Mouse (Mus musculus) heart, embryonic 15.5 days (tissue): ENCODE results near the gene Tmem263. TPM values are rescaled to one million over a fixed set of nuclear protein-coding genes. Genes with fewer than 3 reads are reported as not detected.

Experiments
- ATAC-seq: fragments of 200-750 bp; cut with Nextera tagmentation; replicated peaks from 2 replicates; pipeline ENCODE4 v1.8.0; 2017; ENCODE audit warnings: low read depth, moderate TSS enrichment; ENCODE audit not compliant: insufficient number of reproducible peaks, insufficient read depth, low FRiP score
- H3K27ac ChIP-seq: fragments of 300-500 bp; sonication (generic); 2 replicates; pipeline ENCODE4 v1.5.1; 2015; ENCODE audit warnings: mild to moderate bottlenecking, inconsistent platforms
- H3K27me3 ChIP-seq: fragments of 300-500 bp; sonication (generic); 2 replicates; pipeline ENCODE4 v1.6.1; 2015; ENCODE audit warnings: inconsistent platforms
- H3K36me3 ChIP-seq: fragments of 300-500 bp; sonication (generic); 2 replicates; pipeline ENCODE4 v1.6.1; 2015; ENCODE audit warnings: mild to moderate bottlenecking, inconsistent platforms
- H3K4me1 ChIP-seq: fragments of 300-500 bp; sonication (generic); replicated peaks from 2 replicates; pipeline ENCODE4 v1.6.1; 2015; ENCODE audit warnings: inconsistent platforms
- H3K4me2 ChIP-seq: fragments of 300-500 bp; sonication (generic); 2 replicates; pipeline ENCODE4 v1.6.1; 2015; ENCODE audit warnings: inconsistent platforms, mild to moderate bottlenecking, moderate library complexity
- H3K4me3 ChIP-seq: fragments of 300-500 bp; sonication (generic); 2 replicates; pipeline ENCODE4 v1.5.1; 2015; ENCODE audit warnings: mild to moderate bottlenecking, inconsistent platforms
- H3K9ac ChIP-seq: fragments of 300-500 bp; sonication (generic); 2 replicates; pipeline ENCODE4 v1.6.1; 2015; ENCODE audit warnings: mild to moderate bottlenecking, inconsistent platforms
- H3K9me3 ChIP-seq: fragments of 300-500 bp; sonication (generic); replicated peaks from 2 replicates; pipeline ENCODE4 v1.6.1; 2016; ENCODE audit warnings: inconsistent platforms
- WGBS: fragments of 180-500 bp; shearing (Covaris S2); methylation state at CpG from one replicate; pipeline ENCODE4 v1.1.7; 2015; ENCODE audit warnings: mixed read lengths; 5-methylcytosine and 5-hydroxymethylcytosine counted together
- polyA plus RNA-seq: library from polyadenylated mRNA; unstranded; fragments of >200 nt; fragmentation: Nextera tagmentation; extraction: Ambion mirVana; gene quantifications from 2 replicates; pipeline ENCODE4 v1.2.1, GENCODE M21; 2015

Tmem263 gene
- polyA plus RNA-seq, 1 experiment from 2014 or later: 48.1 TPM

GRCm38 (mm10) chr10:85141465-85141864 lies 39.0 kb downstream of the Tmem263 start:
- H3K27me3 ChIP-seq: no peaks in the 10 kb centered on the region
- 59% methylated on average over 9 of the region's 9 CpGs for WGBS
- H3K9me3 ChIP-seq: no peaks in the 10 kb centered on the region
- H3K4me3 ChIP-seq: no peak overlapping the region
- no peak overlapping the region for H3K9ac ChIP-seq
- peaks cover 14% of the 10 kb centered on the region for H3K36me3 ChIP-seq
- ATAC-seq: no peak
- no peaks in the 10 kb centered on the region for H3K4me1 ChIP-seq
- H3K4me2 ChIP-seq: no peak overlapping the region
- no peak overlapping the region for H3K27ac ChIP-seq

GRCm38 (mm10) chr10:85146282-85146681 lies 43.9 kb downstream of the Tmem263 start:
- H3K9ac ChIP-seq: no peak overlapping the region
- no peak overlapping the region for H3K27ac ChIP-seq
- peaks cover 29% of the 10 kb centered on the region for H3K36me3 ChIP-seq
- H3K4me2 ChIP-seq: no peak overlapping the region
- WGBS: 86% methylated on average over 14 of the region's 14 CpGs
- no peak overlapping the region for H3K4me3 ChIP-seq
- H3K27me3 ChIP-seq: no peaks in the 10 kb centered on the region
- no peaks in the 10 kb centered on the region for H3K4me1 ChIP-seq
- no peak for ATAC-seq
- H3K9me3 ChIP-seq: no peaks in the 10 kb centered on the region

GRCm38 (mm10) chr10:85149226-85149625 lies 46.8 kb downstream of the Tmem263 start:
- H3K9ac ChIP-seq: no peak overlapping the region

GRCm38 (mm10) chr10:85154195-85154594 lies 51.8 kb downstream of the Tmem263 start:
- no peak for ATAC-seq
- no peak overlapping the region for H3K27ac ChIP-seq
- WGBS: 13% methylated on average over 2 of the region's 2 CpGs
- H3K36me3 ChIP-seq: peaks cover 3% of the 10 kb centered on the region; the same call in 1 of the 2 replicates
- H3K4me1 ChIP-seq: no peaks in the 10 kb centered on the region
- no peaks in the 10 kb centered on the region for H3K27me3 ChIP-seq
- no peaks in the 10 kb centered on the region for H3K9me3 ChIP-seq
- H3K4me3 ChIP-seq: no peak overlapping the region
- H3K9ac ChIP-seq: no peak overlapping the region
- H3K4me2 ChIP-seq: no peak overlapping the region

More at GRCm38 (mm10) chr10:85149226-85149625, 46.8 kb downstream of the Tmem263 start:
- ATAC-seq: no peak
- Histone ChIP-seq H3K27me3 (no peaks in the 10 kb centered on the region), H3K36me3 (peaks cover 23% of the 10 kb centered on the region), H3K4me2 (no peak overlapping the region), H3K27ac (no peak overlapping the region), H3K9me3 (no peaks in the 10 kb centered on the region), H3K4me3 (no peak overlapping the region), H3K4me1 (no peaks in the 10 kb centered on the region)
- WGBS: 87% methylated on average over 5 of the region's 5 CpGs

- Histone ChIP-seq H3K27ac (no peak overlapping the region), H3K4me1 (peaks cover 7% of the 10 kb centered on the region; the same call in 1 of the 2 replicates), H3K9ac (no peak overlapping the region), H3K36me3 (no peaks in the 10 kb centered on the region), H3K9me3 (no peaks in the 10 kb centered on the region), H3K4me3 (no peak overlapping the region), H3K27me3 (no peaks in the 10 kb centered on the region), H3K4me2 (no peak overlapping the region)
- ATAC-seq: no peak
- WGBS: 92% methylated on average over 7 of the region's 7 CpGs
Measured at GRCm38 (mm10) chr10:85157451-85157850, 55.0 kb downstream of the Tmem263 start.

- no peak for ATAC-seq
- H3K4me1 ChIP-seq: peaks cover 7% of the 10 kb centered on the region; the same call in 1 of the 2 replicates
- 0 out of 2 replicates have a peak overlapping the region, but pooled peaks have one; percentile 31 for H3K27ac ChIP-seq
- no peak overlapping the region for H3K9ac ChIP-seq
- no peak overlapping the region for H3K4me2 ChIP-seq
- no peaks in the 10 kb centered on the region for H3K9me3 ChIP-seq
- WGBS: 31% methylated on average over 1 of the region's 1 CpGs
- H3K4me3 ChIP-seq: no peak overlapping the region
- no peaks in the 10 kb centered on the region for H3K36me3 ChIP-seq
- H3K27me3 ChIP-seq: no peaks in the 10 kb centered on the region
Measured at GRCm38 (mm10) chr10:85159989-85160619, 57.7 kb downstream of the Tmem263 start.

GRCm38 (mm10) chr10:85161745-85162351 lies 59.4 kb downstream of the Tmem263 start:
- 68% methylated on average over 5 of the region's 5 CpGs for WGBS
- no peak overlapping the region for H3K27ac ChIP-seq
- H3K36me3 ChIP-seq: no peaks in the 10 kb centered on the region
- ATAC-seq: no peak
- no peak overlapping the region for H3K4me3 ChIP-seq
- no peak overlapping the region for H3K9ac ChIP-seq
- peaks cover 7% of the 10 kb centered on the region; the same call in 1 of the 2 replicates for H3K4me1 ChIP-seq
- H3K4me2 ChIP-seq: no peak overlapping the region
- no peaks in the 10 kb centered on the region for H3K27me3 ChIP-seq
- no peaks in the 10 kb centered on the region for H3K9me3 ChIP-seq

- no peaks in the 10 kb centered on the region for H3K9me3 ChIP-seq
- H3K27me3 ChIP-seq: no peaks in the 10 kb centered on the region
- no peak overlapping the region for H3K27ac ChIP-seq
- H3K4me3 ChIP-seq: no peak overlapping the region
- H3K36me3 ChIP-seq: no peaks in the 10 kb centered on the region
- ATAC-seq: no peak
- 93% methylated on average over 13 of the region's 13 CpGs for WGBS
- no peak overlapping the region for H3K4me2 ChIP-seq
- H3K9ac ChIP-seq: no peak overlapping the region
- H3K4me1 ChIP-seq: peaks cover 7% of the 10 kb centered on the region; the same call in 1 of the 2 replicates
Measured at GRCm38 (mm10) chr10:85164791-85165190, 62.4 kb downstream of the Tmem263 start.

GRCm38 (mm10) chr10:85165306-85165705 lies 62.9 kb downstream of the Tmem263 start:
- no peaks in the 10 kb centered on the region for H3K27me3 ChIP-seq
- 84% methylated on average over 5 of the region's 5 CpGs for WGBS
- H3K27ac ChIP-seq: no peak overlapping the region
- no peaks in the 10 kb centered on the region for H3K36me3 ChIP-seq
- H3K4me3 ChIP-seq: no peak overlapping the region
- no peak overlapping the region for H3K9ac ChIP-seq
- ATAC-seq: no peak
- H3K4me1 ChIP-seq: peaks cover 5% of the 10 kb centered on the region; the same call in 1 of the 2 replicates
- no peak overlapping the region for H3K4me2 ChIP-seq
- no peaks in the 10 kb centered on the region for H3K9me3 ChIP-seq

Other genes with a start within 250 kb of the Tmem263 start
- 13.6 and 16.1 TPM in 2 replicates for gene Ric8b, start 185.0 kb upstream of the Tmem263 start, polyA plus RNA-seq
- 1.2 and 1.3 TPM in 2 replicates for gene Fhl4, start 132 bp upstream of the Tmem263 start, polyA plus RNA-seq
- gene Mterf2, start 25.4 kb downstream of the Tmem263 start, polyA plus RNA-seq: 12.2 and 12.5 TPM in 2 replicates
- 15.7 and 20.1 TPM in 2 replicates for gene Cry1, start 82.4 kb downstream of the Tmem263 start, polyA plus RNA-seq